Mouse (Mus musculus): ENCODE data around the gene Slc39a11.

Slc39a11 gene

GRCm38 (mm10) chr11:113334444-113334881 lies 315.4 kb downstream of the Slc39a11 start:
- no peak for DNase-seq

GRCm38 (mm10) chr11:113333535-113333934 lies 316.3 kb downstream of the Slc39a11 start:
- no peak for DNase-seq

- no peak for DNase-seq
These were observed 319.8 kb downstream of the Slc39a11 start for GRCm38 (mm10) chr11:113330061-113330591.

GRCm38 (mm10) chr11:113327499-113328062 lies 322.3 kb downstream of the Slc39a11 start:
- DNase-seq, result no peak

GRCm38 (mm10) chr11:113326387-113327011 lies 323.4 kb downstream of the Slc39a11 start:
- peak; percentile 85 to 94 for DNase-seq

- no peak for DNase-seq
These were observed 328.3 kb downstream of the Slc39a11 start for GRCm38 (mm10) chr11:113321601-113322000.

- DNase-seq, result no peak
These were observed 340.5 kb downstream of the Slc39a11 start for GRCm38 (mm10) chr11:113309265-113309951.

- no peak for DNase-seq
These were observed 341.5 kb downstream of the Slc39a11 start for GRCm38 (mm10) chr11:113308256-113308941.

GRCm38 (mm10) chr11:113303204-113303603 lies 346.7 kb downstream of the Slc39a11 start:
- DNase-seq, result no peak

- no peak for DNase-seq
These were observed 350.4 kb downstream of the Slc39a11 start for GRCm38 (mm10) chr11:113299492-113299891.

- peak; percentile 90 to 91 for DNase-seq
These were observed 352.1 kb downstream of the Slc39a11 start for GRCm38 (mm10) chr11:113297765-113298164.

GRCm38 (mm10) chr11:113296912-113297625 lies 352.8 kb downstream of the Slc39a11 start:
- no peak for DNase-seq

- peak; percentile 93 to 98 for DNase-seq
These were observed 353.7 kb downstream of the Slc39a11 start for GRCm38 (mm10) chr11:113296162-113296561.

- DNase-seq, result no peak
These were observed 355.4 kb downstream of the Slc39a11 start for GRCm38 (mm10) chr11:113294518-113294917.

GRCm38 (mm10) chr11:113292906-113293614 lies 356.8 kb downstream of the Slc39a11 start:
- no peak for DNase-seq

- peak; percentile 71 to 75 for DNase-seq
These were observed 357.8 kb downstream of the Slc39a11 start for GRCm38 (mm10) chr11:113291781-113292714.

GRCm38 (mm10) chr11:113290911-113291310 lies 359.0 kb downstream of the Slc39a11 start:
- no peak for DNase-seq

GRCm38 (mm10) chr11:113284951-113285741 lies 364.7 kb downstream of the Slc39a11 start:
- DNase-seq, result no peak

GRCm38 (mm10) chr11:113283376-113283811 lies 366.5 kb downstream of the Slc39a11 start:
- peak; percentile 43 to 64 for DNase-seq

- no peak for DNase-seq
These were observed 371.6 kb downstream of the Slc39a11 start for GRCm38 (mm10) chr11:113278238-113278637.
